15 mouse cellular contexts compared by ENCODE assay signal in the genomic region with DNA sequence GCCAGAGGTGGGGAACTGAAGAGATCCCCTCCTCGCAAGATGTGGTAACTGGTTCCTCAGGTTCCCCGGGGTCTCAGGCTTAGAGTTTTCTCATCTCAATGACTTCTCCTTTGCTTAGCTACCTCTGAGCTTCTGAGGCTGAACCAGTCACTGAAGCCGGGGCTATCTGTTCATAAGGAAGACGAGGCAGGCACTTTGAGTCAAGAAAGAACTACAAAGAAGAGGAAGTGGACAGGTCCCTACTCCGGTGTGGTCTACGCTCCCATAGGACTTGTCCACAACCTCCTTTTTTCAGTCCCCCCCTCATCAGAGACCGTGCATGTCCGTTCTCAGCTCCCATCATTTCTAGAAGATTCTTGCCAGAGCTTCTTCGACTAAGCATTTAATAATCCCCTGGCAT. TPM values are rescaled to one million over a fixed set of nuclear protein-coding genes. Genes with fewer than 3 reads are reported as not detected.
DNase-seq lines count a peak whose midpoint lies in the region; ATAC-seq and TF ChIP-seq lines count a peak whose summit lies in the region.
"Had no signal": no experiment of that assay in that cellular context is flagged by ENCODE, and none has a peak within 500 bp of the region (broad histone marks: within the 10 kb centered on the region; RNA-seq: fewer than 3 reads in every experiment).

No protein-coding gene starts in this region.

- no peak overlapping the region for H3K27ac ChIP-seq in forebrain, embryonic 13.5 days
- H3K27ac ChIP-seq in forebrain, embryonic 15.5 days (replicated peaks): no peak overlapping the region
- H3K27ac ChIP-seq in kidney, embryonic 15.5 days: no peak overlapping the region
- no peak overlapping the region for H3K27ac ChIP-seq in kidney, embryonic 16.5 days (ENCODE audit: low read length)
- peak overlapping the region; percentile 92 for H3K27ac ChIP-seq in thymus, adult 2 months (ENCODE audit: control insufficient read depth, insufficient read depth, low read length)
- H3K27ac ChIP-seq: embryonic facial prominence, embryonic 13.5 days; limb, embryonic 15.5 days had no signal

- no peaks in the 10 kb centered on the region for H3K36me3 ChIP-seq in forebrain, embryonic 13.5 days (ENCODE audit: poor library complexity, severe bottlenecking)
- H3K36me3 ChIP-seq in forebrain, embryonic 15.5 days: no peaks in the 10 kb centered on the region
- no peaks in the 10 kb centered on the region for H3K36me3 ChIP-seq in kidney, embryonic 15.5 days
- H3K36me3 ChIP-seq in kidney, embryonic 16.5 days (ENCODE audit: insufficient read depth, low read length): no peaks in the 10 kb centered on the region
- no peaks in the 10 kb centered on the region for H3K36me3 ChIP-seq in thymus, adult 2 months (ENCODE audit: control insufficient read depth, insufficient read depth, low read length)
- no peaks in the 10 kb centered on the region for H3K36me3 ChIP-seq in splenic B cell, adult 2 months (ENCODE audit: control insufficient read depth, insufficient read depth, low read length, poor library complexity, severe bottlenecking)
- H3K36me3 ChIP-seq: embryonic facial prominence, embryonic 13.5 days; heart, embryonic 10.5 days; limb, embryonic 15.5 days had no signal

- peak overlapping the region; percentile 62; the same call in 1 of the 2 replicates for H3K4me2 ChIP-seq in forebrain, embryonic 13.5 days
- H3K4me2 ChIP-seq in forebrain, embryonic 15.5 days (replicated peaks): no peak overlapping the region
- peak overlapping the region; percentile 86; the same call in 1 of the 2 replicates for H3K4me2 ChIP-seq in kidney, embryonic 15.5 days
- no peak overlapping the region for H3K4me2 ChIP-seq in kidney, embryonic 16.5 days (replicated peaks; ENCODE audit: low read depth, low read length)

- H3K27me3 ChIP-seq in forebrain, embryonic 13.5 days: peaks cover 14% of the 10 kb centered on the region
- H3K27me3 ChIP-seq in forebrain, embryonic 15.5 days: peaks cover 4% of the 10 kb centered on the region; the same call in 1 of the 2 replicates
- H3K27me3 ChIP-seq in kidney, embryonic 15.5 days: peaks cover 14% of the 10 kb centered on the region; the same call in 1 of the 2 replicates
- H3K27me3 ChIP-seq in kidney, embryonic 16.5 days (ENCODE audit: insufficient read depth, low read length): peaks cover 2% of the 10 kb centered on the region; the same call in 1 of the 2 replicates
- no peaks in the 10 kb centered on the region for H3K27me3 ChIP-seq in thymus, adult 2 months (ENCODE audit: control insufficient read depth, insufficient read depth, low read length)
- no peaks in the 10 kb centered on the region for H3K27me3 ChIP-seq in splenic B cell, adult 2 months (ENCODE audit: control insufficient read depth, insufficient read depth, low read length, poor library complexity, severe bottlenecking)
- H3K27me3 ChIP-seq: limb, embryonic 15.5 days had no signal

- peaks cover 19% of the 10 kb centered on the region for H3K4me1 ChIP-seq in forebrain, embryonic 13.5 days
- H3K4me1 ChIP-seq in forebrain, embryonic 15.5 days: peaks cover 21% of the 10 kb centered on the region
- peaks cover 14% of the 10 kb centered on the region for H3K4me1 ChIP-seq in kidney, embryonic 15.5 days
- H3K4me1 ChIP-seq in kidney, embryonic 16.5 days (ENCODE audit: insufficient read depth, low read length): peaks cover 7% of the 10 kb centered on the region; the same call in 1 of the 2 replicates
- peaks cover 22% of the 10 kb centered on the region for H3K4me1 ChIP-seq in thymus, adult 2 months (replicated peaks; ENCODE audit: control insufficient read depth, insufficient read depth, low read length)

- DNase-seq in thymus, adult 2 months: no peak
- DNase-seq in thymus, postnatal 4 days: no peak
- peak; percentile 48 for DNase-seq in splenic B cell, adult 2 months (ENCODE audit: low read depth, low spot score)
- no peak for DNase-seq in right cerebral cortex, postnatal 25 days
- DNase-seq: adrenal gland, postnatal 36 days; cerebellum, adult 9-10 months; lung, postnatal 4 days; right cerebral cortex, adult 18-20 months had no signal

- no peaks in the 10 kb centered on the region for H3K9me3 ChIP-seq in forebrain, embryonic 13.5 days (replicated peaks)
- no peaks in the 10 kb centered on the region for H3K9me3 ChIP-seq in forebrain, embryonic 15.5 days
- H3K9me3 ChIP-seq in kidney, embryonic 15.5 days (replicated peaks): no peaks in the 10 kb centered on the region
- no peaks in the 10 kb centered on the region for H3K9me3 ChIP-seq in kidney, embryonic 16.5 days (ENCODE audit: low read length)
- H3K9me3 ChIP-seq: embryonic facial prominence, embryonic 13.5 days; heart, embryonic 10.5 days; limb, embryonic 15.5 days had no signal

- no peak overlapping the region for H3K9ac ChIP-seq in forebrain, embryonic 13.5 days
- H3K9ac ChIP-seq in forebrain, embryonic 15.5 days (replicated peaks): no peak overlapping the region
- no peak overlapping the region for H3K9ac ChIP-seq in kidney, embryonic 15.5 days
- H3K9ac ChIP-seq in kidney, embryonic 16.5 days (replicated peaks; ENCODE audit: low read length): no peak overlapping the region
- H3K9ac ChIP-seq: embryonic facial prominence, embryonic 13.5 days; limb, embryonic 15.5 days had no signal

- no peak for TF ChIP-seq CTCF in thymus, adult 2 months (IDR thresholded peaks at IDR 0.05; ENCODE audit: borderline replicate concordance, control insufficient read depth, extremely low read depth, insufficient read depth, low read length, poor library complexity)

- TF ChIP-seq POLR2A in thymus, adult 2 months (IDR thresholded peaks at IDR 0.05; ENCODE audit: control insufficient read depth, extremely low read depth, insufficient read depth, low read length, poor library complexity): no peak

- no peak overlapping the region for H3K4me3 ChIP-seq in forebrain, embryonic 13.5 days
- H3K4me3 ChIP-seq in forebrain, embryonic 15.5 days: no peak overlapping the region
- no peak overlapping the region for H3K4me3 ChIP-seq in kidney, embryonic 15.5 days (replicated peaks)
- H3K4me3 ChIP-seq in kidney, embryonic 16.5 days (ENCODE audit: low read length): no peak overlapping the region
- peak overlapping the region; percentile 54 for H3K4me3 ChIP-seq in thymus, adult 2 months (ENCODE audit: control insufficient read depth, insufficient read depth, low read length)

- no peak for ATAC-seq in forebrain, embryonic 13.5 days
- no peak for ATAC-seq in forebrain, embryonic 15.5 days (replicated peaks)
- ATAC-seq in kidney, embryonic 15.5 days (replicated peaks; ENCODE audit: low FRiP score): no peak; the same call in 1 of the 2 replicates
- no peak for ATAC-seq in kidney, embryonic 16.5 days (ENCODE audit: low FRiP score, low TSS enrichment)

- WGBS in forebrain, embryonic 13.5 days: 88% methylated on average over 9 of the region's 9 CpGs
- 86% methylated on average over 9 of the region's 9 CpGs for WGBS in forebrain, embryonic 15.5 days
- WGBS in kidney, embryonic 15.5 days: 86% methylated on average over 9 of the region's 9 CpGs
- 85% methylated on average over 9 of the region's 9 CpGs for WGBS in kidney, embryonic 16.5 days
- WGBS in thymus, adult 2 months: 27% methylated on average over 9 of the region's 9 CpGs

RNA-seq across cellular contexts. Expression of gene Cd247, which starts 7.1 kb away (rescaled TPM):
- polyA plus RNA-seq in forebrain, embryonic 13.5 days (2015; fragmentation: Nextera tagmentation; extraction: Ambion mirVana): 0.63 and 2.2 TPM in 2 replicates
- 1.5 and 1.6 TPM in 2 replicates for polyA plus RNA-seq in forebrain, embryonic 15.5 days (2015; fragmentation: Nextera tagmentation; extraction: Ambion mirVana)
- polyA plus RNA-seq in kidney, embryonic 15.5 days (2015; fragmentation: Nextera tagmentation; extraction: Ambion mirVana): 0.66 and 0.69 TPM in 2 replicates
- polyA plus RNA-seq in kidney, embryonic 16.5 days (2015; fragmentation: Nextera tagmentation; extraction: Ambion mirVana): 0.91 and 1.6 TPM in 2 replicates
- polyA plus RNA-seq in thymus, adult 2 months (2012; rRNA removed): 559 and 663 TPM in 2 replicates

RNA-seq across cellular contexts. Expression of gene Creg1, which starts 17.9 kb away (rescaled TPM):
- polyA plus RNA-seq in forebrain, embryonic 13.5 days (2015; fragmentation: Nextera tagmentation; extraction: Ambion mirVana): 21.2 and 21.5 TPM in 2 replicates
- 18.3 and 19.0 TPM in 2 replicates for polyA plus RNA-seq in forebrain, embryonic 15.5 days (2015; fragmentation: Nextera tagmentation; extraction: Ambion mirVana)
- 54.4 and 58.4 TPM in 2 replicates for polyA plus RNA-seq in kidney, embryonic 15.5 days (2015; fragmentation: Nextera tagmentation; extraction: Ambion mirVana)
- 62.2 and 63.5 TPM in 2 replicates for polyA plus RNA-seq in kidney, embryonic 16.5 days (2015; fragmentation: Nextera tagmentation; extraction: Ambion mirVana)
- polyA plus RNA-seq in thymus, adult 2 months (2012; rRNA removed): 37.5 and 43.2 TPM in 2 replicates

Comparison
In these comparisons a context has a peak if more than half of its experiments do, and no peak if none do; other contexts are left out.
1. H3K4me2 ChIP-seq: peak in forebrain, embryonic 13.5 days (single experiment) and kidney, embryonic 15.5 days (single experiment); none in forebrain, embryonic 15.5 days (single experiment) and kidney, embryonic 16.5 days (single experiment).
2. RNA of gene Cd247, which starts 7.1 kb away (polyA plus RNA-seq): 559 to 663 TPM in thymus, adult 2 months; 1.5 to 1.6 TPM in forebrain, embryonic 15.5 days, 0.91 to 1.6 TPM in kidney, embryonic 16.5 days, 0.66 to 0.69 TPM in kidney, embryonic 15.5 days and 0.63 to 2.2 TPM in forebrain, embryonic 13.5 days; every median in the first group is over 100 times any median in the second.